Mouse (Mus musculus) urinary bladder, postnatal 4 days (tissue): ENCODE measurements around the gene Ghrhr.
A peak's percentile ranks its signal among the peaks of the same experiment; 100 is the strongest.

Experiments used
- DNase-seq, 2 experiments: peaks; one replicate each; pipeline ENCODE4 v3.0.0; 2021 to 2022; ENCODE audit warnings: low spot score in 2 of 2

The Ghrhr gene

DNA sequence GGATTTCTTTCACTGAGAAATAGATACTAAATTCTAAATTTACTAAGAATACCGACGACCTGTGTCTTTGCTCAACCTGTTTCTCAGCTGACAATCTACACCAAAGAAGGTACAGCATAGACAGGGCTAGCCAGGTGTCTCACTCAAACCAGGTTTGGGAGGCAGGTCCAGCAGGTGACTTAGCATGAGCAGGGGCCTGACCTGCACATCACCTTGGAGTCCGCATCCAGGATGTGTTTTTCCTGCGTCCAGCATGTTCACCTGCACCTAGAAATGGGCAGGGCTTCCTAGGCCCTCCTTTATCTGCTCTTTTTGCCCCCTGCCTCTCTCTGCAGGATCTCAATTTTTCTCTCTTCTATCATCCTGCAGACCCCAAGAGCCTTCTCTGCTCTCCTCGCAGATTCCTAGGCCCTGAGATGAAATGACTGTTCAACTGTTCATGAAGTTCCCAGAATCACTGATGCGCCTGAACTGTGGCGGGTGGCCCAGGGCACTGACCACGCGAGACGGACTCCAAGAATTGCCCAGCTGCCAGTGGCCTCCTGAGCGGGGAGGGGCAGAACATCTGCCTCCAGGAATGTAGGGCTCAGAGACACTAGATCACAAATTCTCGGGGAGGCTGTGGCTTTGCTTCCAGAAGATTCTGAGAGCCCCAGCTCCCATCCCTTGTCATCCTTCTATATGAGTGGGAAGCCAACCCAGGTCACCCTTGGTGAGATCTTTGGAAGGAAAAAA is 22.2 kb upstream of the Ghrhr start:
- DNase-seq = no peak

DNA sequence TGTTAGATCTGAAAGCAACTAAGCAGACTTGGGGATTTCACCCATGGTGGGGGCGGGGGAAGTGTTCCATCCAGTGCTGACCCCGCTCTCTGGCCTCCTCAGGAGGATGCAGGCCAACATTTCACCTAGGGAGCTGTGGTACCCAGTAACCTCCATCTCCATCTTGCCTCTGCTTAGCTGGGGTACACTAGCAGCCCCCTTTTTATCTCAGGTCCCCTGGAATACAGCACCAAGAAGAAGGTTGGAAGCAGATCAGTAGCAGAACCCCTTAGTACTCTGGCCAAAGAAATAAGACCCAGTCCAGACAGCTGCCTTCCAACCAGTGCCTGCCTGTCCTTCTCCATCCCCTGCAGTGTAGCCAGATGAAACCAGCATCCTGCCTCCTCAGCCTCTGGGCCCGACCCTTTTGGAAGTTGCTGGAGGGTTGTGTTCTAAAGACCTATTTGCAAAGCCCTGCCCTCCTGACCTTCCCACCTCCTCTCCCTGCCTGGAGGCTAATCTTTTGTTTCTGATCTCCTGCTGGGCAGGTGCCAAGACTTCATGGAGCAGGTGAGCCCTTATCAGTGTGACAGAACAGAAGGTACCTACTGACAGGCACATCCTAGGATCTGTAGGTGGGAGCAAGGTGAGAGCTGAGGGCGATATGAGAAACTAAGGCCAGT is 21.5 kb upstream of the Ghrhr start:
- DNase-seq = no peak

DNA sequence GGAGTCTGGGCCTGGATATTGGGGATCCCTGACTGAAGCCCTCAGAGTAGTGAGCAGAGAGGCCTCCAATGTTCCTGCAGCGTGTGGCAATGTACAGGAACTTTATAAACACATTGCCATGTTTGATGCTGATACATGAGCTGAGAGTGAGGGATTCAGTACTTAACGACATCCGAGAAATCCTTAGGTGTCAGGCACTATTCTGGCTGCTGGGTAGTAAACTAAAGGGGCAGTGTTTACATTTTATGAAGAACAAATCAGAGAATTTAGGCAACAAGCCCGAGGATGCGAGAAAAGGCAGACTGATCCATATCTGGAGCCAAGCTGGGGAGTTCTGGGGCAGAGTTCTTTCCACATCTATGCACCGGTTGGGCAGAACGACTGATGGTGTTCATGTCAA is 20.5 kb upstream of the Ghrhr start:
- DNase-seq = no peak

DNA sequence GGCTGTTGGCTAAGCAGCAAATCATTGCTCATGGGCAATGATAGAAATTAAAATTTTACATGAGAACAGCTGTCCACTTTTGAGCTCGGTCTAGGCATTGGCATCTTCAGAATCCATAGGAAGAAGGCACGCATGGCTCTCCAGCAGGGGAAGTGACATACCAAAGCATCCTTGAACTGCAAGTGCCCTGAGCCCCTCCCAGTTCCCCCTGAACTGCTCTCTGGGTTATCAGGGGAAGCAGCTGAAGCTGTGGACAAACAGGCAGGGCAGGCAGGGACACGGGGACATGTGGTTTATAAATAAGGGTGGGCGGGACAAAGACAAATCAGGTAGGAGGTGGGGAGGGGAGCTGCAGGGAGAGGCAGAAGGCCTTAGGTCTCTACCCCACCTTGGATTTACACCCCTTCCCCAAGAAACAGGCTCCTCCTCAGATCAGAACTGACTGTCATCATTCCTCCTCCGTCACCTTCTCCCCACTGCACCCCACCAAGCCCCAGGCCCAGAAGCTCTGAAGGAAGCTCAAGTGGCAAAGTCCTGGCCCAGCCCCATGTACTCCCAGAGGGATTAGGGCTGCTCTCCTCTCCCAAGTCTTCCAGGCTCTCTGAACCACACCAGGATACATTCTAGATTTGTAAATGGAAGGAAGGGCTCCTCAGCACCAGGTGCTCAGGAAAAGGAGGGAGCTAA is 19.9 kb upstream of the Ghrhr start:
- DNase-seq = no peak

DNA sequence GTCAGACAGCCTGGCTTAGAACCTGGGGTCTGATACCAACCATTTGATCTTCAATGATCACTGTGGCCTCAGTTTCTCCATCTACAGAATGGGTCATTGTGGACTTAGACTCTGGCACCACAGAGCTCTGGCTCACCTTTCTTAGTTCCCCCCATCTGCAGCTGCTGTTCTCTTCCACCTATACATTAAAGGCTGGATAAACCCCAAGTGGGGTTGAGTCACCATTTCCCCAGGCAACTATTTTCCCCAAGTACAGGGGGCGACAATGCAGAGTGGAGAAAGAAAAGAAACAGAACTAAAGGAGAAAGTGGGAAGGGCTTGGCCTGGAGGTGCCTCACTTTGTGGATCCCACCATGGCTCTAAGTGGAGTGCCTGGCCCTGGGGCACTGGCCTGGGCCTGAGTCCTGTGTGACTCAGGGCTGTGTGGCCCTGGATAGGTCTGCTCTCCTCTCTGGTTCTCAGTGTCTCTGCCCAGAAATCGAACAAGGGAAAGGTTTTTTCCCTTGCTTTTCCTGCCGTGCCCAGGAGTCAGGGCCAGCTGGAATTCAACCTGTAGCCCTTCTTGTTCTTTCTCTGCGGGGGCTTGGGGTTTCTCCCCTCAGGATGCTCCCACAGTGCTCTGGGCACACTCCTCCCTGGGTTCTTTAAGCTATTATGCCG is 19.0 kb upstream of the Ghrhr start:
- no peak for DNase-seq

GRCm38 (mm10) chr6:55357636-55358031 is 18.5 kb upstream of the Ghrhr start:
- DNase-seq = no peak

DNA sequence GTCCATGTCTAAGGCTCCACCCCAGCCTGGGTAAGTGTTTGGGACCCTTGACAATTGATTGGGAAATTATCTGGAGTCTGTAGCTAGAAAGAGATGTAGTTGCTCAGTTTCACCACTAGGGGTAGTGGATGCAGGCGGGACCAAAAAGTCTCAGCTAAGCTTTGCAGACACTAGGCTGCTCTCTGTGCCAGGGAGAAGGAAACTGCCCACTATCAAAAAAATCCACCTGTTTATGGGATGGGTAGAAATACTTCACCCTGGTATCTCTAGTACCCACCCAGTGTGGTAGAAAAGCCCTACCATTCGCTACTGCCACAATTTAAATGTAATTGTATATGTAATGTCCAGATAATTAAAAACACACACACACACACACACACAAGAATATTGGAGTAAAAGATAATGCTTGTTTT is 17.4 kb upstream of the Ghrhr start:
- no peak for DNase-seq

DNA sequence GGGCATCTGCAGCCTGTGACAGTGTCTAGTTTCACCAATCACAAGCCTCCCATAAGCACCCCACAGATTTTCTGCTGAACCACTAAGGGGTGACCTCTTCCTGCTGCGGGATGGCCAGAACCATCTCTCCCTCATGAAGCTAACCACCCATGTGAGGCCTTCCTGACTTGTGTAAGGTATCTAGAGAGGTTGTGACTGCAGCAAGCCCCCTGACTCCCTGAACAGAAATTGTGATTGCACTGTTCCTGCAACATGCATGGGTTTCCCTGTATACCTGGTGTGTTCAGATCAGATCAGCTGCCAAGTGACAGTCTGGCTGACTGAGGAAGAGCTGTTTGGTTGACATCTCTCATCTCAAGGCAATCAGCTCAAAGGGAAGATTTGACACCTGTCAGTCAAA is 13.4 kb upstream of the Ghrhr start:
- DNase-seq = no peak

GRCm38 (mm10) chr6:55367126-55367525 is 9.0 kb upstream of the Ghrhr start:
- no peak for DNase-seq

- no peak for DNase-seq
Observed at GRCm38 (mm10) chr6:55370831-55371230, 5.3 kb upstream of the Ghrhr start.

GRCm38 (mm10) chr6:55376511-55376910 is 416 bp downstream of the Ghrhr start:
- no peak for DNase-seq

DNA sequence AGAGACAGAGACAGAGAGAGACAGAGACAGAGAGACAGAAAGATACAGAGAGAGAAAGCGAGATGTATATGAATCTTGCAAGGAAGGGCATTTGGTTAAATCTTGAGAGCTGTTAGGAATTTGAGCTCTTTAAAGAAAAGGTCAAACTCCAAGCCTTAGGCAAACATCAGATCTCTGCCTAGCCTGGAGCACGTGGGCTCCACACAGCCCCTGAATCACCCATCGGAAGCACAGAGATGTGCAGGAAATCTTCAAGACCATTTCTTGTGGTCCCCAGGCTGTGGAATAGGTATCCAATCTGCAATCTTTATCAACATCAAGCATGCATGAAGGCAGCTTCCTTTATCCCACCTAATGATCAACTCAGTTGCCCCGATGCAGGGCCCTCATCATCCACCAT is 1.4 kb downstream of the Ghrhr start:
- DNase-seq = no peak

DNA sequence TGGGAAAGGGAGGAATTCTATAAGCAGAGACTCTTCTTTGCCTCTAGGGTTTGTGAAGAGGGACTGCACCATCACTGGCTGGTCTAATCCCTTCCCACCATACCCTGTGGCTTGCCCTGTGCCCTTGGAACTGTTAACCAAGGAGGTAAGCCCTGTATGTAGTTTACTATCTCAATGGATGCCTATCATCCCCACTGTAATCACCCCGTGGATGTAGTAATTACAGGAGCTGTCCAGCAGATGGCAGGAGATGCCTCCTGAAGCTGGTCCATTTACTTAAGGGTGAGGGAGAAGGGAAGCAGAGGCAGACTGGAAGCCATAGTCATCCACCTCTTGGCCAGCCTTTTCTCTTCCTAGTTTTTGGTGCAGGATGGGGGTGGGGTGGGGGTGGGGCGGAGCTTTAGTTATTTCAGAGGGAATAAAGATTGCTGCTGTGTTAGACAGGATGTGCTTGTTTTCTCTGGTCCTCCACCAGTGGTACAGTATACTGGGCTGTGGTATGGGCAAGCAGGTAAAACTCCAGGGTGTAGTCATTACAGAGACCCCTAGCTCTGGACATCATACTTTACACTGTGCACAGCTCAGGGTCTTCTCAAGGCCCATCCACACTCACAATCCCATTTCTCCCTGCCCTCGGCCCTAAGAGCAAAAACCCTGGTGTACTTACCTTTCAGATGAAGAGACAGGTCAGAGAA is 3.7 kb downstream of the Ghrhr start:
- peak; percentile 28 to 61 for DNase-seq

DNA sequence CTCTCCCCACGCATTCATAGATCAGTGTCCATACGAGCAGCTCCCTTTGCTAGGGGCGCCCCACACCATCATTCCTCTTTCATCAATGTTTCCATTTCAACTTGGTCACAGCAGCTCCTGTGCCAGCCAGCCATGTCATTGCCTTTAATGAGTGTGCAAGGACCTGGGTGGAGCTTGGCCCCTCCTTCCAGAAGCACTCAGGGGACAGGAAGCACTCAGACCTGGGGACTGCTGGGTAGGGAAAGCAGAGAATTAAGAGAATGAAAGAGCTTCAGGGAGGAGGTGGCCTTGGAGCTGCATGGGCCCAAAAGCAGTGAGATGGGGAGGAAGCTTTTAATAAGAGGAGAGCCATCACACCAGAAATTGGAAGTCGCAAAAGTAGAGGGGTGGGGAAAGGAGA is 5.9 kb downstream of the Ghrhr start:
- no peak for DNase-seq

DNA sequence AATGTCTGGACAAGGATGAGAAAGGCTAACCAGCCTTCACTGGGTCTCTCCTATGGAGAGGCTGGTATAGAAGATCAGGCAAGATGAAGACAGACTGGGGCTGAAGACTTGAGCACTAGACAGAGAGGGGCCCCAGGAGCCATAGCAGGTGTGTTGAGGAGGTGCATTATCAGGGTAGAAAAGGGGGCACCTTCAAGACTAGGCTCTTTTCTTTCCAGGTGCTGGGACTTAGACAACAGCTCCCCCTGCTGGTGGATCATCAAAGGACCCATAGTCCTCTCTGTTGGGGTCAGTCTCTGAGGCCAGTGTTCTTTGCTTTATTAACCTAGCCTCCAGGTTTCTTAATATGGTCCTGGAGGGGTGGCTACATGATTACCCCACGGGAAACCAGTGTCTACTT is 7.8 kb downstream of the Ghrhr start:
- peak in 1 of 2 experiments; percentile 68 for DNase-seq

DNA sequence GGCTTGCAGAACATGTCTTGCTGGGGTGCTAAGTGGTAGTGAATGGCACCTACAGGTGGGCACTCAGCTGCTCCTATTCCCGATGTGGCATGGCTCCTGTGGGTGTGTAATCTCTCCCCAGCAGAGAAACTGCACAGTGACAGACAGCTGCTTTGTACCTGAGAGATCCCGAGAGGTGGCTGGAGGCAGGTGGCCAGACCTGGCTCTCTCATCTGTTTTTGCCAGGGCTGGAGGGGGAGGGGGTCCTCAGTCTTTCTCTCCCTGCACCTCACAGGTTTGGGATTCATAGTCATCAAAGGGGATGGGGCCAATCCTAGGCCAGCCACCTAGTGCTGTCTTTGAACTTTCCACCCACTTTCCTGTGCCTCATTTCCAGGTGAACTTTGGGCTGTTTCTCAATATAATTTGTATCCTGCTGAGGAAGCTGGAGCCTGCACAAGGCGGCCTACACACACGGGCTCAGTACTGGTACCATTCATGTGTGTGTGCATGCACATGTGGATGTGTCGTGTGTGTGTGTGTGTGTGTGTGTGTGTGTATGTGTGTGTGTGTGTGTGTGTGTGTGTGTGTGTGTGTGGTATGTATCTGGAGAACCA is 8.4 kb downstream of the Ghrhr start:
- peak in 1 of 2 experiments; percentile 53 for DNase-seq

GRCm38 (mm10) chr6:55388546-55389169 is 12.6 kb downstream of the Ghrhr start:
- DNase-seq = peak in 1 of 2 experiments; percentile 11

GRCm38 (mm10) chr6:55389321-55389720 is 13.2 kb downstream of the Ghrhr start:
- no peak for DNase-seq

GRCm38 (mm10) chr6:55391814-55392213 is 15.7 kb downstream of the Ghrhr start:
- no peak for DNase-seq

GRCm38 (mm10) chr6:55392453-55392852 is 16.4 kb downstream of the Ghrhr start:
- DNase-seq = peak; percentile 57 to 87

DNA sequence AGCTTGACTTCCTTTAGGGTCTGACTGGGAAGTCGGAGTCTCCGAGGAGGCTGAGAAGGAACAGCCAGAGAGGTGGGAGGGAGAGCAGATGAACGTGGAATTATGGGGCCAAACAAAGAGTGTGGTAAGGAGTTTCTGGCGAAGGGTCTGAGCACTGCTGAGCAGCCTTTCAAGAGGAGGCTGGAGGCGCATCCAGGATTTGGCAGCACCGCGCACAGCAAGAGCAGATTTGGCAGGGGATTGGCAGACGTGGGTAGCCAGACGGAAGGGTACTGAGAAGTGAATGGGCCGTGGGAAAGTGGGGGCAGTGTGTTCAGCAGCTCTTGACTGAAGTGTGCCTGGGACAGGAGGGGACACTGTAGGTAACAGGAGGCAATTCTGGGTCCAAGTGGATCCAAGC is 18.8 kb downstream of the Ghrhr start:
- DNase-seq = no peak
